ENCODE assay signal across 21 mouse cellular contexts in genomic region chr1:37396481-37396880, GRCm38 (mm10). TPM values are rescaled to one million over a fixed set of nuclear protein-coding genes. Genes with fewer than 3 reads are reported as not detected.
DNase-seq lines count a peak whose midpoint lies in the region; ATAC-seq lines count a peak whose summit lies in the region.
"Had no signal": no experiment of that assay in that cellular context is flagged by ENCODE, and none has a peak within 500 bp of the region (broad histone marks: within the 10 kb centered on the region; RNA-seq: fewer than 3 reads in every experiment).

No protein-coding gene starts in this region.

- no peak; the same call in 1 of the 2 replicates for ATAC-seq in kidney, embryonic 16.5 days (ENCODE audit: low FRiP score, low TSS enrichment)
- no peak for ATAC-seq in midbrain, embryonic 12.5 days (ENCODE audit: low FRiP score, low read depth)
- no peak for ATAC-seq in midbrain, embryonic 16.5 days
- ATAC-seq: forebrain, embryonic 14.5 days; hindbrain, embryonic 16.5 days; Patski had no signal

- H3K9me3 ChIP-seq in kidney, embryonic 16.5 days (ENCODE audit: low read length): no peaks in the 10 kb centered on the region
- no peaks in the 10 kb centered on the region for H3K9me3 ChIP-seq in midbrain, embryonic 12.5 days
- H3K9me3 ChIP-seq in midbrain, embryonic 16.5 days (replicated peaks; ENCODE audit: control insufficient read depth, low read length, poor library complexity, severe bottlenecking): no peaks in the 10 kb centered on the region
- H3K9me3 ChIP-seq: embryonic facial prominence, embryonic 15.5 days; forebrain, embryonic 10.5 days; heart, embryonic 12.5 days had no signal

- no peak overlapping the region for H3K4me3 ChIP-seq in kidney, embryonic 16.5 days (ENCODE audit: low read length)
- H3K4me3 ChIP-seq in midbrain, embryonic 12.5 days: no peak overlapping the region
- no peak overlapping the region for H3K4me3 ChIP-seq in midbrain, embryonic 16.5 days (ENCODE audit: low read depth, low read length)
- H3K4me3 ChIP-seq: embryonic facial prominence, embryonic 15.5 days; erythroblast, embryonic 14.5 days; forebrain, embryonic 10.5 days; heart, adult 2 months; heart, embryonic 12.5 days had no signal

- peak; percentile 61 for DNase-seq in kidney, adult 11 months
- peak; percentile 43 to 69 for DNase-seq in kidney, postnatal 25 days
- DNase-seq in cerebellum, postnatal 10 days: no peak
- DNase-seq: adrenal gland, adult 8-10 months; adrenal gland, postnatal 36 days; cerebellum, adult 2 months; cerebellum, postnatal 14 days; embryo, embryonic 11 days; gastrocnemius, postnatal 10 days; heart, adult 2 months had no signal

- 74% methylated on average over 1 of the region's 1 CpGs for WGBS in kidney, embryonic 16.5 days
- WGBS in midbrain, embryonic 12.5 days: 69% methylated on average over 1 of the region's 1 CpGs
- 65% methylated on average over 1 of the region's 1 CpGs for WGBS in midbrain, embryonic 16.5 days

- H3K9ac ChIP-seq in kidney, embryonic 16.5 days (replicated peaks; ENCODE audit: low read length): no peak overlapping the region
- no peak overlapping the region for H3K9ac ChIP-seq in midbrain, embryonic 12.5 days (replicated peaks)
- H3K9ac ChIP-seq in midbrain, embryonic 16.5 days (ENCODE audit: low read depth, low read length): no peak overlapping the region
- H3K9ac ChIP-seq: embryonic facial prominence, embryonic 15.5 days; heart, embryonic 12.5 days had no signal

- peaks cover 12% of the 10 kb centered on the region for H3K4me1 ChIP-seq in kidney, embryonic 16.5 days (ENCODE audit: insufficient read depth, low read length)
- 0 out of 2 replicates have a peak, but pooled peaks cover 7% of the 10 kb centered on the region for H3K4me1 ChIP-seq in midbrain, embryonic 12.5 days
- H3K4me1 ChIP-seq in midbrain, embryonic 16.5 days (ENCODE audit: control insufficient read depth, insufficient read depth, low read length): no peaks in the 10 kb centered on the region
- H3K4me1 ChIP-seq: embryonic facial prominence, embryonic 15.5 days had no signal

- H3K36me3 ChIP-seq in kidney, embryonic 16.5 days (ENCODE audit: insufficient read depth, low read length): no peaks in the 10 kb centered on the region
- peaks cover 29% of the 10 kb centered on the region for H3K36me3 ChIP-seq in midbrain, embryonic 12.5 days
- peaks cover 23% of the 10 kb centered on the region for H3K36me3 ChIP-seq in midbrain, embryonic 16.5 days (ENCODE audit: control insufficient read depth, insufficient read depth, low read length)
- H3K36me3 ChIP-seq: forebrain, embryonic 10.5 days had no signal

- H3K27me3 ChIP-seq in kidney, embryonic 16.5 days (ENCODE audit: insufficient read depth, low read length): no peaks in the 10 kb centered on the region
- H3K27me3 ChIP-seq in midbrain, embryonic 12.5 days: no peaks in the 10 kb centered on the region
- H3K27me3 ChIP-seq in midbrain, embryonic 16.5 days (ENCODE audit: control insufficient read depth, insufficient read depth, low read depth, low read length): no peaks in the 10 kb centered on the region
- H3K27me3 ChIP-seq: CH12.LX; embryonic facial prominence, embryonic 15.5 days; heart, embryonic 12.5 days; Patski had no signal

- no peak overlapping the region for H3K4me2 ChIP-seq in kidney, embryonic 16.5 days (replicated peaks; ENCODE audit: low read depth, low read length)
- no peak overlapping the region for H3K4me2 ChIP-seq in midbrain, embryonic 12.5 days (replicated peaks)
- no peak overlapping the region for H3K4me2 ChIP-seq in midbrain, embryonic 16.5 days (ENCODE audit: low read length)
- H3K4me2 ChIP-seq: embryonic facial prominence, embryonic 15.5 days; heart, embryonic 12.5 days had no signal

- H3K27ac ChIP-seq in kidney, embryonic 16.5 days (ENCODE audit: low read length): no peak overlapping the region
- H3K27ac ChIP-seq in midbrain, embryonic 12.5 days (replicated peaks): peak overlapping the region; percentile 49; the same call in 1 of the 2 replicates
- no peak overlapping the region for H3K27ac ChIP-seq in midbrain, embryonic 16.5 days (ENCODE audit: low read length)
- H3K27ac ChIP-seq: embryonic facial prominence, embryonic 15.5 days; forebrain, embryonic 10.5 days; heart, adult 2 months had no signal

RNA-seq across cellular contexts. Expression of gene Coa5, which starts 33.4 kb away (rescaled TPM):
- polyA plus RNA-seq in kidney, embryonic 16.5 days (2015; fragmentation: Nextera tagmentation; extraction: Ambion mirVana): 59.9 and 60.1 TPM in 2 replicates
- polyA plus RNA-seq in midbrain, embryonic 12.5 days (2016; fragmentation: Nextera tagmentation; extraction: Ambion mirVana): 47.5 and 51.2 TPM in 2 replicates
- 60.9 and 62.5 TPM in 2 replicates for polyA plus RNA-seq in midbrain, embryonic 16.5 days (2015; fragmentation: Nextera tagmentation; extraction: Ambion mirVana)

RNA-seq across cellular contexts. Expression of gene Unc50, which starts 33.5 kb away (rescaled TPM):
- 128 and 144 TPM in 2 replicates for polyA plus RNA-seq in kidney, embryonic 16.5 days (2015; fragmentation: Nextera tagmentation; extraction: Ambion mirVana)
- polyA plus RNA-seq in midbrain, embryonic 12.5 days (2016; fragmentation: Nextera tagmentation; extraction: Ambion mirVana): 110 and 113 TPM in 2 replicates
- polyA plus RNA-seq in midbrain, embryonic 16.5 days (2015; fragmentation: Nextera tagmentation; extraction: Ambion mirVana): 119 and 132 TPM in 2 replicates

Comparison
In these comparisons a context has a peak if more than half of its experiments do, and no peak if none do; other contexts are left out.
1. DNase-seq: peak in kidney, adult 11 months (single experiment) and kidney, postnatal 25 days (2 of 2); none in cerebellum, postnatal 10 days (0 of 2).